Mouse (Mus musculus): ENCODE measurements around the gene Slc35e4. TPM values are rescaled to one million over a fixed set of nuclear protein-coding genes. Genes with fewer than 3 reads are reported as not detected.

Slc35e4 gene
- polyA plus RNA-seq, 1 experiment from 2014 or later = 8.6 TPM

GRCm38 (mm10) chr11:3895933-3896332 lies 18.5 kb downstream of the Slc35e4 start:
- no peaks in the 10 kb centered on the region for H3K9me3 ChIP-seq
- no peak overlapping the region for H3K4me3 ChIP-seq
- no peak for ATAC-seq (ENCODE audit: insufficient number of reproducible peaks, insufficient read depth, low FRiP score, low TSS enrichment, low read depth)
- H3K27ac ChIP-seq = no peak overlapping the region
- no peak overlapping the region for H3K4me2 ChIP-seq
- H3K9ac ChIP-seq = no peak overlapping the region
- peaks cover 17% of the 10 kb centered on the region for H3K36me3 ChIP-seq
- 74% methylated on average over 1 of the region's 1 CpGs for whole genome bisulfite sequencing
- no peaks in the 10 kb centered on the region for H3K27me3 ChIP-seq
- H3K4me1 ChIP-seq = peaks cover 4% of the 10 kb centered on the region; the same call in 1 of the 2 replicates

GRCm38 (mm10) chr11:3895458-3895857 lies 19.0 kb downstream of the Slc35e4 start:
- peak overlapping the region; percentile 71 for H3K9ac ChIP-seq
- H3K4me1 ChIP-seq = peaks cover 4% of the 10 kb centered on the region; the same call in 1 of the 2 replicates
- H3K4me2 ChIP-seq = peak overlapping the region; percentile 85
- H3K27me3 ChIP-seq = no peaks in the 10 kb centered on the region
- H3K9me3 ChIP-seq = no peaks in the 10 kb centered on the region
- H3K4me3 ChIP-seq = peak overlapping the region; percentile 55
- H3K36me3 ChIP-seq = peaks cover 17% of the 10 kb centered on the region
- no peak for ATAC-seq (ENCODE audit: insufficient number of reproducible peaks, insufficient read depth, low FRiP score, low TSS enrichment, low read depth)
- WGBS = 4% methylated on average over 10 of the region's 10 CpGs
- peak overlapping the region; percentile 79 for H3K27ac ChIP-seq

GRCm38 (mm10) chr11:3894406-3895281 lies 19.8 kb downstream of the Slc35e4 start, which contains the start of the genes 4921536K21Rik and Dusp18:
TSS of gene 4921536K21Rik (minus strand) at chr11:3895098.
TSS of gene Dusp18 (plus strand) at chr11:3895240.
- no peaks in the 10 kb centered on the region for H3K9me3 ChIP-seq
- WGBS = 3% methylated on average over 46 of the region's 46 CpGs
- peaks cover 17% of the 10 kb centered on the region for H3K36me3 ChIP-seq
- peak within 1 kb of the TSS; percentile 71 for H3K9ac ChIP-seq
- peak within 1 kb of the TSS; percentile 55 for H3K4me3 ChIP-seq
- no peaks in the 10 kb centered on the region for H3K27me3 ChIP-seq
- H3K4me2 ChIP-seq = peak within 1 kb of the TSS; percentile 85
- peak; percentile 93 for ATAC-seq (ENCODE audit: insufficient number of reproducible peaks, insufficient read depth, low FRiP score, low TSS enrichment, low read depth)
- peak within 1 kb of the TSS; percentile 79 for H3K27ac ChIP-seq
- peaks cover 4% of the 10 kb centered on the region; the same call in 1 of the 2 replicates for H3K4me1 ChIP-seq

GRCm38 (mm10) chr11:3893970-3894369 lies 20.5 kb downstream of the Slc35e4 start:
- 78% methylated on average over 6 of the region's 6 CpGs for WGBS
- ATAC-seq (ENCODE audit: insufficient number of reproducible peaks, insufficient read depth, low FRiP score, low TSS enrichment, low read depth) = no peak
- H3K4me3 ChIP-seq = no peak overlapping the region
- H3K4me1 ChIP-seq = peaks cover 4% of the 10 kb centered on the region; the same call in 1 of the 2 replicates
- H3K9ac ChIP-seq = no peak overlapping the region
- peaks cover 17% of the 10 kb centered on the region for H3K36me3 ChIP-seq
- no peaks in the 10 kb centered on the region for H3K27me3 ChIP-seq
- no peaks in the 10 kb centered on the region for H3K9me3 ChIP-seq
- peak overlapping the region; percentile 85 for H3K4me2 ChIP-seq
- H3K27ac ChIP-seq = no peak overlapping the region

GRCm38 (mm10) chr11:3887331-3887730 lies 27.1 kb downstream of the Slc35e4 start:
- H3K27me3 ChIP-seq = no peaks in the 10 kb centered on the region
- no peak overlapping the region for H3K4me3 ChIP-seq
- 75% methylated on average over 5 of the region's 5 CpGs for WGBS
- no peaks in the 10 kb centered on the region for H3K4me1 ChIP-seq
- ATAC-seq (ENCODE audit: insufficient number of reproducible peaks, insufficient read depth, low FRiP score, low TSS enrichment, low read depth) = no peak
- no peaks in the 10 kb centered on the region for H3K36me3 ChIP-seq
- H3K27ac ChIP-seq = no peak overlapping the region
- H3K9ac ChIP-seq = no peak overlapping the region
- H3K9me3 ChIP-seq = no peaks in the 10 kb centered on the region
- H3K4me2 ChIP-seq = no peak overlapping the region

- Histone ChIP-seq H3K36me3 (no peaks in the 10 kb centered on the region), H3K27ac (no peak overlapping the region), H3K27me3 (no peaks in the 10 kb centered on the region), H3K4me1 (no peaks in the 10 kb centered on the region), H3K4me3 (no peak overlapping the region), H3K4me2 (no peak overlapping the region), H3K9me3 (no peaks in the 10 kb centered on the region), H3K9ac (no peak overlapping the region)
- WGBS = 88% methylated on average over 3 of the region's 3 CpGs
- no peak for ATAC-seq (ENCODE audit: insufficient number of reproducible peaks, insufficient read depth, low FRiP score, low TSS enrichment, low read depth)
Measured at GRCm38 (mm10) chr11:3883711-3884110, 30.8 kb downstream of the Slc35e4 start.

GRCm38 (mm10) chr11:3879836-3880235 lies 34.6 kb downstream of the Slc35e4 start:
- no peaks in the 10 kb centered on the region for H3K36me3 ChIP-seq
- WGBS = 34% methylated on average over 2 of the region's 2 CpGs
- no peak overlapping the region for H3K4me3 ChIP-seq
- H3K4me1 ChIP-seq = no peaks in the 10 kb centered on the region
- no peaks in the 10 kb centered on the region for H3K9me3 ChIP-seq
- no peak overlapping the region for H3K4me2 ChIP-seq
- no peaks in the 10 kb centered on the region for H3K27me3 ChIP-seq
- H3K9ac ChIP-seq = no peak overlapping the region
- H3K27ac ChIP-seq = no peak overlapping the region
- no peak for ATAC-seq (ENCODE audit: insufficient number of reproducible peaks, insufficient read depth, low FRiP score, low TSS enrichment, low read depth)

- Histone ChIP-seq H3K27ac (no peak overlapping the region), H3K36me3 (no peaks in the 10 kb centered on the region), H3K27me3 (no peaks in the 10 kb centered on the region), H3K9ac (no peak overlapping the region), H3K4me1 (no peaks in the 10 kb centered on the region), H3K9me3 (no peaks in the 10 kb centered on the region), H3K4me3 (no peak overlapping the region), H3K4me2 (no peak overlapping the region)
- 79% methylated on average over 7 of the region's 7 CpGs for WGBS
- no peak for ATAC-seq (ENCODE audit: insufficient number of reproducible peaks, insufficient read depth, low FRiP score, low TSS enrichment, low read depth)
Measured at GRCm38 (mm10) chr11:3878660-3879059, 35.8 kb downstream of the Slc35e4 start.

GRCm38 (mm10) chr11:3876419-3876818 lies 38.0 kb downstream of the Slc35e4 start:
- H3K9me3 ChIP-seq = no peaks in the 10 kb centered on the region
- no peak overlapping the region for H3K9ac ChIP-seq
- H3K27me3 ChIP-seq = no peaks in the 10 kb centered on the region
- ATAC-seq (ENCODE audit: insufficient number of reproducible peaks, insufficient read depth, low FRiP score, low TSS enrichment, low read depth) = no peak
- WGBS = 71% methylated on average over 6 of the region's 6 CpGs
- no peak overlapping the region for H3K4me3 ChIP-seq
- no peak overlapping the region for H3K27ac ChIP-seq
- no peaks in the 10 kb centered on the region for H3K4me1 ChIP-seq
- H3K4me2 ChIP-seq = no peak overlapping the region
- no peaks in the 10 kb centered on the region for H3K36me3 ChIP-seq

GRCm38 (mm10) chr11:3864343-3864742 lies 50.1 kb downstream of the Slc35e4 start:
- H3K27ac ChIP-seq = no peak overlapping the region
- H3K4me1 ChIP-seq = peaks cover 12% of the 10 kb centered on the region
- no peak for ATAC-seq (ENCODE audit: insufficient number of reproducible peaks, insufficient read depth, low FRiP score, low TSS enrichment, low read depth)
- peak overlapping the region; percentile 72 for H3K9ac ChIP-seq
- H3K9me3 ChIP-seq = no peaks in the 10 kb centered on the region
- H3K36me3 ChIP-seq = no peaks in the 10 kb centered on the region
- H3K27me3 ChIP-seq = peaks cover 26% of the 10 kb centered on the region
- 24% methylated on average over 6 of the region's 6 CpGs for WGBS
- peak overlapping the region; percentile 55 for H3K4me3 ChIP-seq
- H3K4me2 ChIP-seq = peak overlapping the region; percentile 82

- peak; percentile 85 for ATAC-seq (ENCODE audit: insufficient number of reproducible peaks, insufficient read depth, low FRiP score, low TSS enrichment, low read depth)
- H3K9ac ChIP-seq = peak within 1 kb of the TSS; percentile 72
- no peak within 1 kb of the TSS for H3K27ac ChIP-seq
- 5% methylated on average over 58 of the region's 58 CpGs for WGBS
- peak within 1 kb of the TSS; percentile 55 for H3K4me3 ChIP-seq
- no peaks in the 10 kb centered on the region for H3K36me3 ChIP-seq
- H3K4me1 ChIP-seq = peaks cover 12% of the 10 kb centered on the region
- peak within 1 kb of the TSS; percentile 82 for H3K4me2 ChIP-seq
- no peaks in the 10 kb centered on the region for H3K9me3 ChIP-seq
- H3K27me3 ChIP-seq = peaks cover 26% of the 10 kb centered on the region
Measured at GRCm38 (mm10) chr11:3863454-3864112, 50.9 kb downstream of the Slc35e4 start, which contains the start of gene Osbp2. TSS of gene Osbp2 (minus strand) at chr11:3863903.
